Mouse (Mus musculus) spleen, postnatal 4 days (tissue): ENCODE results near the gene Rgs19.

Experiments
- DNase-seq, 2 experiments: peaks; one replicate each; pipeline ENCODE4 v3.0.0; 2022; ENCODE audit warnings: low spot score in 2 of 2

Rgs19 gene

GRCm38 (mm10) chr2:181693339-181694280, at the start of gene Rgs19:
Rgs19 (minus strand) TSS chr2:181693977.
- peak; percentile 79 to 89 for DNase-seq

GRCm38 (mm10) chr2:181730051-181730450, 36.3 kb upstream of the Rgs19 start:
- no peak for DNase-seq

GRCm38 (mm10) chr2:181727659-181728262, 34.0 kb upstream of the Rgs19 start:
- DNase-seq: no peak

- DNase-seq: no peak
These were observed 28.4 kb upstream of the Rgs19 start for GRCm38 (mm10) chr2:181722213-181722612.

- DNase-seq: no peak
These were observed 27.4 kb upstream of the Rgs19 start for GRCm38 (mm10) chr2:181721200-181721599.

GRCm38 (mm10) chr2:181720061-181720460, 26.3 kb upstream of the Rgs19 start:
- no peak for DNase-seq

GRCm38 (mm10) chr2:181716991-181717390, 23.2 kb upstream of the Rgs19 start:
- no peak for DNase-seq

GRCm38 (mm10) chr2:181715382-181715781, 21.6 kb upstream of the Rgs19 start:
- no peak for DNase-seq

- no peak for DNase-seq
These were observed 21.1 kb upstream of the Rgs19 start, which contains the start of gene Oprl1 for GRCm38 (mm10) chr2:181714903-181715326. Oprl1 (plus strand) TSS chr2:181715016.

- DNase-seq: no peak
These were observed 20.0 kb upstream of the Rgs19 start for GRCm38 (mm10) chr2:181713749-181714148.

- DNase-seq: no peak
These were observed 12.9 kb upstream of the Rgs19 start for GRCm38 (mm10) chr2:181706668-181707067.

- no peak for DNase-seq
These were observed 4.5 kb upstream of the Rgs19 start, which contains the start of gene Lkaaear1 for GRCm38 (mm10) chr2:181698241-181698640. Lkaaear1 (minus strand) TSS chr2:181698442.

- no peak for DNase-seq
These were observed 3.1 kb upstream of the Rgs19 start for GRCm38 (mm10) chr2:181696801-181697420.

- peak in 1 of 2 experiments; percentile 50 for DNase-seq
These were observed 2.0 kb upstream of the Rgs19 start for GRCm38 (mm10) chr2:181695776-181696175.

GRCm38 (mm10) chr2:181694581-181694980, 804 bp upstream of the Rgs19 start:
- peak; percentile 8 to 52 for DNase-seq

- DNase-seq: peak in 1 of 2 experiments; percentile 11
These were observed 1.5 kb downstream of the Rgs19 start for GRCm38 (mm10) chr2:181692304-181692703.

GRCm38 (mm10) chr2:181691571-181691970, 2.2 kb downstream of the Rgs19 start:
- peak; percentile 28 to 67 for DNase-seq

- peak in 1 of 2 experiments; percentile 9 for DNase-seq
These were observed 2.7 kb downstream of the Rgs19 start for GRCm38 (mm10) chr2:181691083-181691482.

GRCm38 (mm10) chr2:181689466-181690160, 4.2 kb downstream of the Rgs19 start:
- peak in 1 of 2 experiments; percentile 15 for DNase-seq

- DNase-seq: peak; percentile 11 to 55
These were observed 6.2 kb downstream of the Rgs19 start for GRCm38 (mm10) chr2:181687586-181687985.

- DNase-seq: peak in 1 of 2 experiments; percentile 8
These were observed 8.1 kb downstream of the Rgs19 start for GRCm38 (mm10) chr2:181685686-181686085.
